Mouse (Mus musculus): ENCODE results near the gene Nckipsd.

Gene Nckipsd

GRCm38 (mm10) chr9:108808163-108808665, at the start of gene Nckipsd:
Gene Nckipsd (plus strand): TSS chr9:108808368.
- CTCF ChIA-PET = interaction anchor here in 3 of 4 experiments (0.6 to 2.2 kb wide), 6 partner anchors 11 to 183 kb away, joined by 3 to 10 read pairs (median 3); partner anchors contain the start of gene Pfkfb4 (in 1 of the 3)
- POLR2A ChIA-PET = interaction anchor here in 2 of 4 experiments (0.6 to 4.2 kb wide), 15 partner anchors 10 to 541 kb away, joined by 3 to 37 read pairs (median 4); partner anchors contain the start of genes Celsr3 (in 2 of the 2) and Ndufaf3 (in 1 of the 2)

- POLR2A ChIA-PET = interaction anchor here in 3 of 4 experiments (0.6 to 0.9 kb wide), 3 partner anchors 73 to 756 kb away, joined by 3 to 4 read pairs (median 4); no protein-coding TSS in a partner anchor
Observed at GRCm38 (mm10) chr9:108759121-108759520, 49.0 kb upstream of the Nckipsd start.

GRCm38 (mm10) chr9:108759805-108760204, 48.4 kb upstream of the Nckipsd start:
- CTCF ChIA-PET = interaction anchor here in 3 of 4 experiments (0.6 to 1.0 kb wide), 7 partner anchors 9 to 838 kb away, joined by 3 read pairs; no protein-coding TSS in a partner anchor
- POLR2A ChIA-PET = interaction anchor here in 3 of 4 experiments (0.6 to 0.9 kb wide), 4 partner anchors 73 to 755 kb away, joined by 3 to 4 read pairs (median 4); no protein-coding TSS in a partner anchor

More at GRCm38 (mm10) chr9:108759121-108759520, 49.0 kb upstream of the Nckipsd start:
- CTCF ChIA-PET = interaction anchor here (0.6 to 1.0 kb wide), 7 partner anchors 8 to 432 kb away, joined by 3 to 7 read pairs (median 3); no protein-coding TSS in a partner anchor

DNA sequence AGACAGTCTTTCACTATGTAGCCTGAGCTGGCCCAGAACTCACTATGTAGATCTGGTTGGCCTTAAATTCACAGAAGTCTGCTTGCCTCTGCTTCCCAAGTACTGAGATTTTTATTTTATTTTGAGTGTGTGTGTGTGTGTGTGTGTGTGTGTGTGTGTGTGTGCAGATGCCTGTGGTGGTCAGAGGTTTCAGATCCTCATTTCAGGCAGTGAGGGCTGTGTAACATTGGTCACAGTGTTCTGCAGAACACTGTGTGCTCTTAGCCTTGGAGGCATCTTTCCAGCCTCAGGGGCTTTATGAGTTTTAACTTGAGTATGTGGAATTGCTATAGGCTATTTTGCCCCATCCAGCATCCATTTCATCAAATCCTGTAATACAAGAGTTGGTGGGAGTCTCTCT, 46.6 kb upstream of the Nckipsd start:
- POLR2A ChIA-PET = no interaction called here
- CTCF ChIA-PET = no interaction called here

DNA sequence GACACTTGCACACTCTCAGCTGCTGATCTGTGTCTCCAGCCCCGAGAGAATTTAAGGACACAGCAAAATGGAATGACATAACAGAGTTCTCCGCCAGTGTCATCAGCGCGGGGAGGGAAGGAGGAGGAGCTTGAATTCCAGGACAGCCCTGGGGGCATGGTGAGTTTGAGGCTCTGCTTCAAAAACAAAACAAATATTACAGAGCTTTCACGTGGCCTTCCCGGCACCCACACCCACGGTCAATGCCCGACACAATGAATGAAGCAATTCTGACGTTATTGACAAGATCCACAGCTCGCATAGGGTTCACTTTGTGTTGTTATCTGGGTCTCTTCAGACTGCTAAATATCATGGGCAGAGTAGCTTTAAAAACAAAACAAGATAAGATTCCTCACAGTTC, 43.2 kb upstream of the Nckipsd start:
- ChIA-PET POLR2A (interaction anchor here in 3 of 4 experiments (0.6 to 1.0 kb wide), 5 partner anchors 17 to 372 kb away, joined by 3 to 5 read pairs (median 3); no protein-coding TSS in a partner anchor), CTCF (interaction anchor here in 2 of 4 experiments (0.9 to 1.2 kb wide), 2 partner anchors 9 to 12 kb away, joined by 3 read pairs; no protein-coding TSS in a partner anchor)

GRCm38 (mm10) chr9:108776614-108777013, 31.6 kb upstream of the Nckipsd start:
- POLR2A ChIA-PET = no interaction called here
- CTCF ChIA-PET = no interaction called here

GRCm38 (mm10) chr9:108777276-108777675, 30.9 kb upstream of the Nckipsd start:
- POLR2A ChIA-PET = no interaction called here
- CTCF ChIA-PET = no interaction called here

DNA sequence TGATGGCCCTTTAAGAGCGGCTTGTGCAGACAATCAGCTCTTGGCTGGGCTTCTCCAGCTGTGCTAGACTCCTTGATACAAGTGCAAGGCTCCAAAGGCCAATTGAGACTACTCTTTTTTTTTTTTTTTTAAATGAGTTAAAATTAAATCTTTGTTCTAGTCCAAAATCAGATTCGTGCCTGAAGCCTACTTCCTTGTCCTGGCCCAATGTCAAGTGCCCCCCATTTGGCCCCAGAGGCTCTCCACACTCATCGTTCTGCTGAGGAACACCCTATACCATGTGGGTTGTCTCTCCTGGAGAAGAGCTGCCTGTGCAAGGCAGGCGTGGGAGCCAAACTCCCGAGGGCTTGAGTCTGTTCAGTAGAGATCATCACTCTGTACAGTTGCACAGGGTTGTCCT, 27.2 kb upstream of the Nckipsd start:
- ChIA-PET CTCF (interaction anchor here in 1 of 4 experiments (0.7 kb wide), 1 partner anchor 364 kb away, joined by 4 read pairs; no protein-coding TSS in a partner anchor), POLR2A (interaction anchor here in 3 of 4 experiments (0.6 to 1.3 kb wide), 8 partner anchors 9 to 178 kb away, joined by 3 to 4 read pairs (median 3); no protein-coding TSS in a partner anchor)

- CTCF ChIA-PET = interaction anchor here in 1 of 4 experiments (0.7 kb wide), 1 partner anchor 365 kb away, joined by 4 read pairs; no protein-coding TSS in a partner anchor
- POLR2A ChIA-PET = interaction anchor here in 2 of 4 experiments (1.5 to 2.0 kb wide), 2 partner anchors 17 to 43 kb away, joined by 3 to 5 read pairs; no protein-coding TSS in a partner anchor
Observed at GRCm38 (mm10) chr9:108781891-108782290, 26.3 kb upstream of the Nckipsd start.

GRCm38 (mm10) chr9:108782836-108783547, 25.2 kb upstream of the Nckipsd start:
- ChIA-PET POLR2A (interaction anchor here in 3 of 4 experiments (0.6 to 2.0 kb wide), 7 partner anchors 10 to 1993 kb away, joined by 3 to 5 read pairs (median 3); no protein-coding TSS in a partner anchor), CTCF (interaction anchor here in 2 of 4 experiments (0.5 to 1.0 kb wide), 2 partner anchors 30 to 277 kb away, joined by 3 to 5 read pairs; no protein-coding TSS in a partner anchor)

GRCm38 (mm10) chr9:108783548-108784463, 24.4 kb upstream of the Nckipsd start, which contains the start of gene Ip6k2:
Gene Ip6k2 (plus strand): TSS chr9:108783796.
- CTCF ChIA-PET = interaction anchor here in 1 of 4 experiments (0.6 to 1.0 kb wide), 2 partner anchors 30 to 64 kb away, joined by 3 to 5 read pairs; no protein-coding TSS in a partner anchor
- POLR2A ChIA-PET = interaction anchor here in 3 of 4 experiments (0.6 to 2.0 kb wide), 19 partner anchors 9 to 1994 kb away, joined by 3 to 6 read pairs (median 3); no protein-coding TSS in a partner anchor

DNA sequence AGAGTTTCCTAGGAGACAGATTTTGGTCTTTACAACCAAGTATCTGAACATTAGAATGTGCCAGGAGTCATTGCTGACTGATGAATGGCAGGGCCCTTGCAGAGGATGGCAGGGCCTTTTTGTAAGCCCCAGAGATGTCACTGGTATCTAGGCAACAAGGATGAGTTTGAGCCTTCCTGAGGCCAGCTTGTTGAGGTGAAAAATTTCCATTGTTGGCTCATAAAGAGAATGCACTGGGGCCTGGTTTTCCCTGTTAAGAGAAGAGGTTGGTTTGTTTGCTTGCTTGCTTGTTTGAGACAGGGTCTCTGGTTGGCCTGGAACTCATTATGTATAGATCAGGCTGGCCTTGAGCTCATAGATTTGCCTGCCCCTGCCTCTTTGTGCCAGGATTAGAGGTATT, 22.8 kb upstream of the Nckipsd start:
- ChIA-PET CTCF (interaction anchor here in 1 of 4 experiments (0.6 kb wide), 1 partner anchor 14 kb away, joined by 4 read pairs; no protein-coding TSS in a partner anchor), POLR2A (interaction anchor here in 1 of 4 experiments (1.3 to 1.4 kb wide), 2 partner anchors 9 to 39 kb away, joined by 3 to 5 read pairs; no protein-coding TSS in a partner anchor)

DNA sequence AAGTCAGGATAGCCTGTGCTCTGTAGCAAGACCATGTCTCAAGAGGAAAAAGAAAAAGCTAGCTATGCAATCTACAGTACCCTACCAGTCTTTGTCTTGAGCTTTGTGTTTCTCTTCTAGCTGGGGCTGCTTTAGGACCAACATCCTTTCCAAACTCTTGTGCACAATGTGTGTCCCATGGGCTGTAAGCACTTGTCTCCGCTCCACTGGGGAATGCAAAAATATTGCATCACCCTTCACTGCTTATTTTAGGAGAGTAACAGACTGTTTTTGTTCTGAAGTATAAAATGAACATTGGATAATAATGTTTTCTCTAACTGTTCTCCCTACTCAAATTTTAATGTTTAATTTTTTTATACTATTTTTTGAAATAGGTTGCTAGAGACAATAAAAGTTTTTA, 21.7 kb upstream of the Nckipsd start:
- ChIA-PET CTCF (interaction anchor here in 1 of 4 experiments (0.7 kb wide), 1 partner anchor 11 kb away, joined by 3 read pairs; no protein-coding TSS in a partner anchor), POLR2A (interaction anchor here in 3 of 4 experiments (0.7 to 1.8 kb wide), 7 partner anchors 8 to 205 kb away, joined by 3 to 6 read pairs (median 4); partner anchors contain the start of gene Pfkfb4 (in 1 of the 3))

GRCm38 (mm10) chr9:108787080-108787479, 21.1 kb upstream of the Nckipsd start:
- POLR2A ChIA-PET = interaction anchor here in 2 of 4 experiments (0.7 to 1.8 kb wide), 4 partner anchors 9 to 204 kb away, joined by 3 to 6 read pairs (median 4); partner anchors contain the start of gene Pfkfb4 (in 1 of the 2)
- CTCF ChIA-PET = interaction anchor here in 1 of 4 experiments (0.7 kb wide), 1 partner anchor 11 kb away, joined by 3 read pairs; no protein-coding TSS in a partner anchor

DNA sequence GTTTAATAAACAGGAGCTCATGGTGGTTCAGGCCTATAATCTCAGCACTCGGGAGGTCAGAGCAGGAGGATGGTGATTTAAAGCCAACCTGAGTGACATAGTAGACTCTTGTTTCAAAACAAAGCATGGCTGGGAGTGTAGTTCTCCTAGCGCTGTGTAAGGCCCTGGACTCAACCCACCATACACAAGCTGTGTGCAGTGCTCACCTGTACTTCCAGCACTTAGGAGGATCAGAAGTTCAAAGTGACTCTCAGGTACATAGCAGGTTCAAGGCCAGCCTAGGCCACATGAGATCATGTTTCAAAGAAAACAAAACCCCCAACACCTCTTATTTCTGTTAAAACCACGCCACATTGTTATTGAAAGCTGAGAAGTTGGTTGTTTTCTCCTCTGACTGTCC, 19.5 kb upstream of the Nckipsd start:
- CTCF ChIA-PET = interaction anchor here in 2 of 4 experiments (0.6 to 1.4 kb wide), 2 partner anchors 17 to 316 kb away, joined by 3 read pairs; no protein-coding TSS in a partner anchor

GRCm38 (mm10) chr9:108792307-108792706, 15.9 kb upstream of the Nckipsd start:
- ChIA-PET CTCF (interaction anchor here in 2 of 4 experiments (0.7 to 0.8 kb wide), 2 partner anchors 12 kb away, joined by 3 read pairs; no protein-coding TSS in a partner anchor), POLR2A (interaction anchor here in 2 of 4 experiments (0.6 to 2.0 kb wide), 11 partner anchors 9 to 153 kb away, joined by 3 to 8 read pairs (median 4); no protein-coding TSS in a partner anchor)

More for the DNA sequence above, 19.5 kb upstream of the Nckipsd start:
- POLR2A ChIA-PET = interaction anchor here in 2 of 4 experiments (0.6 to 1.2 kb wide), 4 partner anchors 10 to 210 kb away, joined by 3 to 4 read pairs (median 3); partner anchors contain the start of gene Wdr6 (in 1 of the 2)

GRCm38 (mm10) chr9:108792730-108793129, 15.4 kb upstream of the Nckipsd start:
- ChIA-PET POLR2A (interaction anchor here in 1 of 4 experiments (0.6 to 2.0 kb wide), 10 partner anchors 10 to 477 kb away, joined by 3 to 8 read pairs (median 4); no protein-coding TSS in a partner anchor), CTCF (interaction anchor here in 2 of 4 experiments (0.6 to 0.8 kb wide), 3 partner anchors 12 to 298 kb away, joined by 3 read pairs; no protein-coding TSS in a partner anchor)

Data from embryonic stem cell, embryonic (primary cell).